Mouse (Mus musculus): ENCODE measurements at regions not wholly inside any gene's neighbourhood (a gene's known extent, or its start where the extent isn't known, plus 50 kb on each side); places are given as distances from the start of the nearest gene placed in this dataset.
A peak's percentile ranks its signal among the peaks of the same experiment; 100 is the strongest.

GRCm38 (mm10) chr3:60916411-60916810 is 86.2 kb upstream of the P2ry1 start:
- H3K4me2 ChIP-seq (ENCODE audit: low read depth, low read length, severe bottlenecking): no peak overlapping the region
- no peak for DNase-seq (ENCODE audit: low spot score)
- 0 out of 2 replicates have a peak, but pooled peaks cover 2% of the 10 kb centered on the region for H3K4me1 ChIP-seq (replicated peaks; ENCODE audit: control insufficient read depth, insufficient read depth, low read length)
- H3K36me3 ChIP-seq (ENCODE audit: control insufficient read depth, insufficient read depth, low read length): no peaks in the 10 kb centered on the region
- no peaks in the 10 kb centered on the region for H3K27me3 ChIP-seq (ENCODE audit: control insufficient read depth, insufficient read depth, low read length)
- no peak overlapping the region for H3K9ac ChIP-seq (ENCODE audit: low read length)
- peak overlapping the region; percentile 25; the same call in 1 of the 2 replicates for H3K27ac ChIP-seq (ENCODE audit: low read depth, low read length)
- H3K9me3 ChIP-seq (ENCODE audit: control insufficient read depth, low read length): no peaks in the 10 kb centered on the region
- 11% methylated on average over 1 of the region's 1 CpGs for WGBS
- ATAC-seq (replicated peaks; ENCODE audit: low FRiP score): 0 out of 2 replicates have a peak, but pooled peaks have one; percentile 23
- H3K4me3 ChIP-seq (ENCODE audit: low read depth, low read length): no peak overlapping the region

DNA sequence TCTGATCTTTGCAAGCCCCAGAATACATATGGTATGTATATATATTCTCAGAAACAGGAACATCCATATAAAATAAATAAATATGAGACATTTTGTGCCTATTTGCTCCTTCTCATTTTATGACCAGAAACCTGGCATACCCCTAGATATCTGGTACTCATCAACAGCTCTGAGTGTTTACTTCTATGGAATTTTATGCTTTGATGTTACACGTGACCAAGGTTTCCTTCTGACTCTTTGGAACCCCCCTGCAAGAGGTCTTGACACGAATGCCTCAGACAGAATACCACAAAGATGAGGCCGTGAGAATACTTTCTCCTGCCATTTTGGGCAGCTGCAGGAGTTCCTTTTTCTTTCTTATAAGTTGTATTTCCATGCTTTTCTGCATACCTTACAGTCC is 85.3 kb upstream of the P2ry1 start:
- ATAC-seq (replicated peaks; ENCODE audit: low FRiP score): no peak
- Histone ChIP-seq H3K4me1 (replicated peaks; ENCODE audit: control insufficient read depth, insufficient read depth, low read length) (0 out of 2 replicates have a peak, but pooled peaks cover 2% of the 10 kb centered on the region), H3K27me3 (ENCODE audit: control insufficient read depth, insufficient read depth, low read length) (no peaks in the 10 kb centered on the region)

GRCm38 (mm10) chr3:60926024-60926547 is 76.5 kb upstream of the P2ry1 start:
- no peak overlapping the region for H3K27ac ChIP-seq (ENCODE audit: low read depth, low read length)
- H3K27me3 ChIP-seq (ENCODE audit: control insufficient read depth, insufficient read depth, low read length): no peaks in the 10 kb centered on the region
- H3K4me1 ChIP-seq (replicated peaks; ENCODE audit: control insufficient read depth, insufficient read depth, low read length): no peaks in the 10 kb centered on the region
- ATAC-seq (replicated peaks; ENCODE audit: low FRiP score) (no peak), DNase-seq (ENCODE audit: low spot score) (no peak)
- no peak overlapping the region for H3K4me3 ChIP-seq (ENCODE audit: low read depth, low read length)
- no peak overlapping the region for H3K4me2 ChIP-seq (ENCODE audit: low read depth, low read length, severe bottlenecking)
- 91% methylated on average over 9 of the region's 9 CpGs for WGBS
- no peaks in the 10 kb centered on the region for H3K36me3 ChIP-seq (ENCODE audit: control insufficient read depth, insufficient read depth, low read length)
- no peak overlapping the region for H3K9ac ChIP-seq (ENCODE audit: low read length)
- no peaks in the 10 kb centered on the region for H3K9me3 ChIP-seq (ENCODE audit: control insufficient read depth, low read length)

More for the DNA sequence above, 85.3 kb upstream of the P2ry1 start:
- no peaks in the 10 kb centered on the region for H3K36me3 ChIP-seq (ENCODE audit: control insufficient read depth, insufficient read depth, low read length)
- H3K4me2 ChIP-seq (ENCODE audit: low read depth, low read length, severe bottlenecking): no peak overlapping the region
- no peak overlapping the region for H3K9ac ChIP-seq (ENCODE audit: low read length)
- no peaks in the 10 kb centered on the region for H3K9me3 ChIP-seq (ENCODE audit: control insufficient read depth, low read length)
- 53% methylated on average over 3 of the region's 3 CpGs for WGBS
- H3K4me3 ChIP-seq (ENCODE audit: low read depth, low read length): no peak overlapping the region
- DNase-seq (ENCODE audit: low spot score): no peak
- no peak overlapping the region for H3K27ac ChIP-seq (ENCODE audit: low read depth, low read length)

GRCm38 (mm10) chr3:60928910-60929309 is 73.7 kb upstream of the P2ry1 start:
- Histone ChIP-seq H3K4me2 (ENCODE audit: low read depth, low read length, severe bottlenecking) (no peak overlapping the region), H3K9ac (ENCODE audit: low read length) (no peak overlapping the region), H3K36me3 (ENCODE audit: control insufficient read depth, insufficient read depth, low read length) (no peaks in the 10 kb centered on the region), H3K4me1 (replicated peaks; ENCODE audit: control insufficient read depth, insufficient read depth, low read length) (no peaks in the 10 kb centered on the region), H3K9me3 (ENCODE audit: control insufficient read depth, low read length) (no peaks in the 10 kb centered on the region), H3K4me3 (ENCODE audit: low read depth, low read length) (no peak overlapping the region), H3K27ac (ENCODE audit: low read depth, low read length) (no peak overlapping the region), H3K27me3 (ENCODE audit: control insufficient read depth, insufficient read depth, low read length) (no peaks in the 10 kb centered on the region)
- WGBS: 35% methylated on average over 4 of the region's 4 CpGs
- ATAC-seq (replicated peaks; ENCODE audit: low FRiP score) (no peak), DNase-seq (ENCODE audit: low spot score) (no peak)

GRCm38 (mm10) chr3:60934492-60934891 is 68.1 kb upstream of the P2ry1 start:
- H3K4me3 ChIP-seq (ENCODE audit: low read depth, low read length): no peak overlapping the region
- H3K9ac ChIP-seq (ENCODE audit: low read length): no peak overlapping the region
- no peak overlapping the region for H3K27ac ChIP-seq (ENCODE audit: low read depth, low read length)
- no peaks in the 10 kb centered on the region for H3K9me3 ChIP-seq (ENCODE audit: control insufficient read depth, low read length)
- H3K27me3 ChIP-seq (ENCODE audit: control insufficient read depth, insufficient read depth, low read length): no peaks in the 10 kb centered on the region
- no peak overlapping the region for H3K4me2 ChIP-seq (ENCODE audit: low read depth, low read length, severe bottlenecking)
- ATAC-seq (replicated peaks; ENCODE audit: low FRiP score) (no peak), DNase-seq (ENCODE audit: low spot score) (no peak)
- H3K36me3 ChIP-seq (ENCODE audit: control insufficient read depth, insufficient read depth, low read length): no peaks in the 10 kb centered on the region
- 88% methylated on average over 1 of the region's 1 CpGs for WGBS
- H3K4me1 ChIP-seq (replicated peaks; ENCODE audit: control insufficient read depth, insufficient read depth, low read length): no peaks in the 10 kb centered on the region

GRCm38 (mm10) chr3:60941451-60941850 is 61.1 kb upstream of the P2ry1 start:
- no peak for ATAC-seq (replicated peaks; ENCODE audit: low FRiP score)
- H3K27me3 ChIP-seq (ENCODE audit: control insufficient read depth, insufficient read depth, low read length): no peaks in the 10 kb centered on the region

DNA sequence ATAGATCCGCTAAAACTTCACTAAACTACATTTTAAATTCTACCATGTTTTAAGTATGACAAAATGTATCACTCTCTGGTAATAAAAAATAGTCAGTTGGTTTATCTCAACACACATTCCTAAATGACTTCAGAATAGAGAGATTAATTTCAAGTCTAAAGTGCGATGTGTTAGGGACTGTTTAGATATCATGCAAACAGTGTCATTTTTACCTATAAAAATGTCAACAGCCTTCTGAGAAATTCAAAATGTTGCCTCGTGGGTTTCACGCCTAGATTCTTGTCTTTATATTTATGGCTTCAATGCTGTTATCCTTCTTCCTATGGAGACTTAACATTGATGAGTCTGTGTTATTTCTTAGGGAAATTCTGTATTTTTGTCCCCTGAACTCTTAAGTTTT is 53.7 kb upstream of the P2ry1 start:
- H3K4me1 ChIP-seq (replicated peaks; ENCODE audit: control insufficient read depth, insufficient read depth, low read length): no peaks in the 10 kb centered on the region
- no peak for DNase-seq (ENCODE audit: low spot score)
- no peaks in the 10 kb centered on the region for H3K36me3 ChIP-seq (ENCODE audit: control insufficient read depth, insufficient read depth, low read length)
- no peak overlapping the region for H3K4me2 ChIP-seq (ENCODE audit: low read depth, low read length, severe bottlenecking)
- no peaks in the 10 kb centered on the region for H3K9me3 ChIP-seq (ENCODE audit: control insufficient read depth, low read length)
- no peak overlapping the region for H3K4me3 ChIP-seq (ENCODE audit: low read depth, low read length)
- 93% methylated on average over 4 of the region's 4 CpGs for WGBS
- no peak for ATAC-seq (replicated peaks; ENCODE audit: low FRiP score)
- H3K27me3 ChIP-seq (ENCODE audit: control insufficient read depth, insufficient read depth, low read length): no peaks in the 10 kb centered on the region
- no peak overlapping the region for H3K27ac ChIP-seq (ENCODE audit: low read depth, low read length)
- H3K9ac ChIP-seq (ENCODE audit: low read length): no peak overlapping the region

More at GRCm38 (mm10) chr3:60941451-60941850, 61.1 kb upstream of the P2ry1 start:
- H3K9ac ChIP-seq (ENCODE audit: low read length): no peak overlapping the region
- WGBS: 88% methylated on average over 2 of the region's 2 CpGs
- H3K27ac ChIP-seq (ENCODE audit: low read depth, low read length): no peak overlapping the region
- H3K4me3 ChIP-seq (ENCODE audit: low read depth, low read length): no peak overlapping the region
- no peaks in the 10 kb centered on the region for H3K4me1 ChIP-seq (replicated peaks; ENCODE audit: control insufficient read depth, insufficient read depth, low read length)
- DNase-seq (ENCODE audit: low spot score): no peak
- no peaks in the 10 kb centered on the region for H3K9me3 ChIP-seq (ENCODE audit: control insufficient read depth, low read length)
- H3K4me2 ChIP-seq (ENCODE audit: low read depth, low read length, severe bottlenecking): no peak overlapping the region
- no peaks in the 10 kb centered on the region for H3K36me3 ChIP-seq (ENCODE audit: control insufficient read depth, insufficient read depth, low read length)

Data from forebrain, embryonic 11.5 days (tissue).